Mouse (Mus musculus) heart, adult 9 months (tissue): ENCODE results near the gene Pid1.
"Not testable (repeated sequence)": the region's sequence is repeated elsewhere in the genome, so short reads cannot be mapped to it uniquely, and the experiment has no call there.

Experiments used
- DNase-seq, 2 experiments: peaks; one replicate each; pipeline ENCODE4 v3.0.0; 2022; ENCODE audit warnings: low spot score in 2 of 2

Gene Pid1

DNA sequence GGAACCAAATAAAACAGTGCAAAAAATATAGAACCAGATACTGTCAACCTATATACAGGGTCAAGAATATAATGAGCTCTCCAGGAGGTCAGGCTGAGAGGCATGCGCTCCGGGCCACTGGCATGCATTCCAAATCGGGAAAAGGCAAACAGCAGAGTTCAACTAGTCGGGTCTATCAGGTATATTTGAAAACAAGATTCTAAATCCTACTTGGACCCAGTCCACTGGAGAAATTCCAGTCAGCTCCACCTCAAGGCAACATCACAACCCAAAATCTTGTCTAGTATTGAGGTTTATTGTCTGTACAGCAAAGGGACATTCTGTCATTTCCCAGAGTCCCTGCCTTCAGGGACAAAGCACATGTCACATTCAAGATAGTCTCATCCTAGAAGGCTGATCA is 91.0 kb downstream of the Pid1 start:
- no peak for DNase-seq

- DNase-seq, result peak in 1 of 2 experiments; percentile 31
Observed at GRCm38 (mm10) chr1:84271712-84272200, 92.2 kb downstream of the Pid1 start.

GRCm38 (mm10) chr1:84257656-84258055 is 106.3 kb downstream of the Pid1 start:
- no peak for DNase-seq

- no peak for DNase-seq
Observed at GRCm38 (mm10) chr1:84254361-84254760, 109.6 kb downstream of the Pid1 start.

- no peak for DNase-seq
Observed at GRCm38 (mm10) chr1:84253838-84254237, 110.1 kb downstream of the Pid1 start.

DNA sequence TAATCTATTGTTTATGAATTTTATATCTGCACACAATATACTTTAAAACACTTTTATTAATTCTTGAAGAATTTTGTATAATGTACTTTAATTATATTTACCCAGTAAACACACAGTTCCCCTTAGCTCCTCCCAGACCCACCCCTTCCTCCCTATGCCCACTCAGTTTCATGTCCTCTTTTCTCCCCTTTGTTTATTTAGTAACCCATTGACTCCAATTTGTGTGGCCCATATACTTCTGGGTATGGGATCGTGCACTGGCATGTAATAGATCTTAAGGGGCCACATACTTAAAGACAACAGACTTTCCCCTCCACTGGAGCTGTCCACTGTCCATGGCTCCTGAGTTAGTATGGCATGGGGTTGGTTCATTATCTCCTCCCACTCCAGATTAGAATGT is 112.8 kb downstream of the Pid1 start:
- no peak for DNase-seq

DNA sequence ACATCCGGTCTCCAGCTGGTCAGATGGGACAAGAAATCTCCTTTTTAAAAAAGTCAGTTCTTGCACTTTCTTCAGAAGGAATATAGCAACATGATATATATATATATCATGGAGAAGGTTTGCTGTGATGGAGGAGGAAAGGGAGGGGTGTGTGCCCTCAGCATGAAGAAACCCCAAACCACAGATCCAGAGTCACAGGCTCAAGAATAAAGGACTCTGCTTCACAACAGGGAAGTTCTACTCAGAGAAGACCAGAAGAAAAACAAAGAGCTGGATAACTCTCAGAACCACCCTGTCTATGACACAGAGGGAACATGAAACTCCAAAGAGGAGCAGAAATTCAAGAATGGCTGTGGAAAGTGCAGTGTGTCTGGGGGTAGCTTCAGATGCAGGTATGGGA is 113.2 kb downstream of the Pid1 start:
- DNase-seq, result no peak

- DNase-seq, result no peak
Observed at GRCm38 (mm10) chr1:84249772-84250338, 114.1 kb downstream of the Pid1 start.

GRCm38 (mm10) chr1:84247111-84247510 is 116.9 kb downstream of the Pid1 start:
- DNase-seq, result no peak

GRCm38 (mm10) chr1:84241192-84241828 is 122.7 kb downstream of the Pid1 start:
- DNase-seq, result peak; percentile 27 to 32

DNA sequence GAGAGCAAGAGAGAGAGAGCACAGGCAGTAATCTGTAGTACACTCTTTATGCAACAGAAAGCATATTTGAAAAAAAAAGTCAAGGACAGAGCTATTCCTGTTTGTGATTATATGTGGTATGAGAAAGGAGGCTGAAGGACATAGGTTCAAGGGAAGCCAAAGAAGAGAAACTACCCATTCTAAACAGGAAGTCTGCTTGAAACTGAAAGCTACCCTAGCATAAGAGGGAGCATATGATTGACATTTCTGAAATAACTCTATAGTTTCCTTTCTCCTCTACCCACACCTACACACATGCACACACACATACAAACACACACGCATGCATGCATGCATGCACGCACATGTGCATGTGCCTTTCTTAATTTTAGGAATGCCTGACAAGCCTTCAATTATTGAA is 123.8 kb downstream of the Pid1 start:
- DNase-seq, result no peak

DNA sequence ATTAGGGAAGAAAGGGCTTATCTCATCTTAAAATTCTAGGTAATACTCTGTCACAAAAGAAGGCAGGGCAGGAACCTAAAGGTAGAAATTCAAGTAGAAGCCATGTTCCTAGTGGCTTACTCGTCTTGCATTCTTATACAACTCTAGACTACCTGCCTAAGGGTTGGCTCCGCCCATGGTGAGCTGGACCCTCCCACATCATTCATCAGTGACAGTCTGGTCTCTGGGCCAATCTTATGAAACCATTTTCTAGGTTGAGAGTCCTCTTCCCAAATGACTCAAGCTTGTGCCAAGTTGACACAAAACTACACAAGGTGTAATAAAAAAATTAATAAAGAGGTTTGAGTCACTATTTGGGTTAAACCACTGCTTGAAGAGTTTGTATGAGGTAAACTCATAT is 133.5 kb downstream of the Pid1 start:
- no peak for DNase-seq

DNA sequence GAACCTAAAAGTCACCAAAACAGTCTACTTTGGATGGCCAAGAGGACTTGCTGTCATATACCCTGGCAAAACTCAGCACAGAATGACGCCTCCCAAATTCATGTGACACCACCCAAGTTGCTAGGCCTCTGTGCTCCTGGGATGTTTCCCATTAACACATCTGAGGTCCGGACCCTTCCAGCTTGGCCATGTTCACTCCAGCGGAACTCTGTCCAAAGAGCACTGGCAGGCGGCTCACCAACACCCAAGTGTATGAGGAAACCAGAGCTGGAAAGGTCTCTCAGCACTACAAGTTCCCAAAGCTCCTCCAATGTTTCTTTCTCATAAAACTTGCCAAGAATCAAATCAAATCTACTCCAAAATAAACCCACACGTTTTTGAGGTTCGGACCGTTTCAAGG is 138.4 kb downstream of the Pid1 start:
- DNase-seq, result peak; percentile 82 to 85

DNA sequence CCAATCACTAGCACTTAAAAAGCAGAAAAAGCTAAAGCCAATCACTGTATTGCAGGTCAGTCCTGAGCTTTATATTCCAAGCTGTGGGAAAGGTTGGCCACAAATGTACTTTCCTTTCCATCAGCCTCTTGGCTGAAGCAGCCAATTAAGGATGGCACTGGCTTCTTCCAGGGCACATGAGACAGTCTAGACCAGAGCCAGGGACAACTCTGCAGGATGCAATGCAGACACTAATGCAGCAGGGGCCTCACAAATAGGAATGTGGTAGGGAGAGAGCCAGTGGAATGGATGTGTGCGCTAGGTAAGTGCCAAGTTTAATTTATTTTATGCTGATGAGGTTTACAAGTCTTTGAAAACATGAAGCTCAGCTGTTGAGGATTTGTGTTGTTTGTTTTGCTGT is 141.9 kb downstream of the Pid1 start:
- no peak for DNase-seq

GRCm38 (mm10) chr1:84218605-84219004 is 145.4 kb downstream of the Pid1 start:
- DNase-seq, result peak; percentile 68 to 69

DNA sequence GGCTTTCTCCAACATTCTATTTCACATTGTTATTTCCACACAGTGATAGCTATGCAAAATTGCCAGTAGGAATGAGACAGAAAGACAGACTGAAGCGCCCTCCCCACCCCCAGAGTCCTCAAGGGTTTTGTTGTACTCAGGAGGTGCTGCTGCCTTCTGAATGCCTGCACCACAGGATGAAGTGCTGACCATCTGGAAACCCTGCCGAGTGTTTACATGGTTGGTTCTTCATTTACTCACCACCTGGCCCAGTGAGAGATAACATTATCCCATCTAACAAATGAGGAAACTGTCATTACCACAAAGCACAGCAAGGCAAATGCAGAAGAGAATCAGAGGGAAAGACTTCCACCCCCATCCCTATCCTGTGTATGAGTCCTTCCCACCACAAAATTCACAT is 146.2 kb downstream of the Pid1 start:
- DNase-seq, result peak in 1 of 2 experiments; percentile 13

DNA sequence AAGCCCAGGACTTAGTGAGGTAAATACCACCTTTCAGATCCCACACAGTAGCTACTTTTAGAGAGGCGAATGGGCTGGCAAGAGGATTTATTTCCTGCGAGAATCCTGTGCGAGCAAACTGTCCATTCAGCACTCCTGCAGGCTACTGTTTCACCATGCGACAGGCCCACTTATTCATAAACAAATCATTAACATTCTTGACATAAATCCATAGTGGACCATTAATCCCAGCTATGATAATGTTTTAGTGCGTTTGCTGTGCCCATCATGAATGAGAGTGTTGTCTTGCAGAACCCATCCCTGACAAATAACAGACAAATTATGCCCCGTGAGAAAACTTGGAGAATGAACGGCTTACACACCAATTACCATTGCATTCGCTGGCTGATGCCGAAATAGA is 152.5 kb downstream of the Pid1 start:
- no peak for DNase-seq

DNA sequence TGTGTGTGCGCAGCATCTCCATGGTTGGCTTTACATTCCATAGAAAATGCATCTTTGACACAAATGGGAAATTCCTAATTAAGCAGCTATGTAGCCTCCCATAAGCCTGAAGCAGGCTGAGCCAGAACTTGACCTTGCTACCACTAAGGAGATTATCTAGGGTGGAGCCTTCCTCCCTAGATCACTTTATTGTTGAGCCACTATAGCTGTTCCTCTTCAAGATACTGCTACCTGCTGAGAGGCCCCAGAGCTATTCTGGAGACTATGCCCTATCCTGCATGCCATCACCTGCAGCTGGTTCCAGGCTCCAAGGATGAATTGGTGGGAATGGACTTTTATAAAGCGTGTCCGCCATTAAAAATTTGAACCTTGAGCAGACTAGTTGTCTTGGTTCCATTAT is 158.2 kb downstream of the Pid1 start:
- not testable (repeated sequence) for DNase-seq

- DNase-seq, result no peak
Observed at GRCm38 (mm10) chr1:84203494-84203893, 160.5 kb downstream of the Pid1 start.

- DNase-seq, result no peak
Observed at GRCm38 (mm10) chr1:84199890-84200289, 164.1 kb downstream of the Pid1 start.

DNA sequence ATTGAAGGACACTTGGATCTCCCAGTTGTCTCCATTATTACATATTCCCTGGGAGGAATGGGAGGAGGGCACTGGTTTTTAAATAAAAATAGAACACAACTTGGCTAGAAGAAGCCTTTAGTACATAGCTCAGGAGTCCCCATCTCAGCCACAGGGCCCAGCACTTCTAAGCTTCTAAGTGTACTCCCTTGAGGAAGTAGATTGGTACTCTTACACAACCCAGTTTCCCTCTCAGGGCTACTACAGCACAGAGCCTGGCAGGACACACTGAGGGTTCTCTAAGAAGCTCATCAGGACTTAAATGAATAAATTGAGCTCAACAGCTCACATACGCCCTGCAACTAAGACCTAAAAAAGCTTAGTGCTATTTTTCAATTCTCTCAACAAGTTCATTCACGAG is 165.1 kb downstream of the Pid1 start:
- no peak for DNase-seq

DNA sequence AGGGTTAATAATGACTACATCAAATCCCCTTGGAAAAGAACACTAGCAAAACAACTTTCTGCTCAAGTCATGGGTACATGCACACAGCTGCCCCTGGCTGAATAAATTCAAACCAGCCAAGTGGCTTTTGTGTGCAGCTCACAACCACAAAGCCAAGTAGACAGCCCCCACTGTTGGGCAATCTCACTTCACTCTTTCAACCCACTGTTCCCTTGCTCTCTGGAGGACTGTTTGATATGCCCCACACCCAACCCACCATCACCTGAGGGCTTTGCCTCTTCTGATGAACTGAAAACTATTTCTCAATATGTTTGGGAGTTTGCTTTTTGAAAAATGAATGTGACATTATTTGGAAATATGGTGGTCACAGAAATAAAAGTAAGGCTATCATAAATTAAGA is 171.8 kb downstream of the Pid1 start:
- DNase-seq, result no peak

- peak; percentile 21 to 29 for DNase-seq
Observed at GRCm38 (mm10) chr1:84189446-84189845, 174.5 kb downstream of the Pid1 start.
